7 mouse cellular contexts compared by ENCODE assay signal in genomic region chr11:107573061-107573692, GRCm38 (mm10). TPM values are rescaled to one million over a fixed set of nuclear protein-coding genes. Genes with fewer than 3 reads are reported as not detected.
DNase-seq lines count a peak whose midpoint lies in the region; ATAC-seq and TF ChIP-seq lines count a peak whose summit lies in the region.

No protein-coding gene starts in this region.

- H3K36me3 ChIP-seq in hindbrain, postnatal 0 days (ENCODE audit: insufficient read depth, low read length), result peaks cover 16% of the 10 kb centered on the region
- H3K36me3 ChIP-seq in liver, postnatal 0 days (replicated peaks; ENCODE audit: insufficient read depth, low read length), result peaks cover 20% of the 10 kb centered on the region
- H3K36me3 ChIP-seq in forebrain, embryonic 12.5 days (replicated peaks), result peaks cover 41% of the 10 kb centered on the region

- no peak overlapping the region for H3K9ac ChIP-seq in hindbrain, postnatal 0 days (replicated peaks; ENCODE audit: low read length)
- no peak overlapping the region for H3K9ac ChIP-seq in liver, postnatal 0 days (replicated peaks)
- H3K9ac ChIP-seq in forebrain, embryonic 12.5 days, result no peak overlapping the region

- no peak for TF ChIP-seq EP300 in liver, postnatal 0 days (IDR thresholded peaks at IDR 0.05; ENCODE audit: low read depth)

- TF ChIP-seq CTCF in hindbrain, postnatal 0 days (IDR thresholded peaks at IDR 0.05; ENCODE audit: low read depth), result 0 out of 2 replicates have a peak, but pooled peaks have one; percentile 12
- peak; percentile 20; the same call in 1 of the 2 replicates for TF ChIP-seq CTCF in liver, postnatal 0 days (IDR thresholded peaks at IDR 0.05; ENCODE audit: low read depth)

- no peaks in the 10 kb centered on the region for H3K27me3 ChIP-seq in hindbrain, postnatal 0 days (ENCODE audit: insufficient read depth, low read length)
- H3K27me3 ChIP-seq in liver, postnatal 0 days (ENCODE audit: insufficient read depth, low read length), result no peaks in the 10 kb centered on the region
- no peaks in the 10 kb centered on the region for H3K27me3 ChIP-seq in forebrain, embryonic 12.5 days

- no peak overlapping the region for H3K4me3 ChIP-seq in hindbrain, postnatal 0 days (ENCODE audit: low read length)
- no peak overlapping the region for H3K4me3 ChIP-seq in liver, postnatal 0 days (ENCODE audit: low read depth, low read length)
- H3K4me3 ChIP-seq in forebrain, embryonic 12.5 days (replicated peaks), result no peak overlapping the region

- 48% methylated on average over 11 of the region's 11 CpGs for WGBS in hindbrain, postnatal 0 days
- 58% methylated on average over 11 of the region's 11 CpGs for WGBS in liver, postnatal 0 days (ENCODE audit: insufficient replicate concordance)
- WGBS in forebrain, embryonic 12.5 days, result 83% methylated on average over 11 of the region's 11 CpGs

- no peak overlapping the region; the same call in 1 of the 2 replicates for H3K27ac ChIP-seq in hindbrain, postnatal 0 days
- H3K27ac ChIP-seq in liver, postnatal 0 days (ENCODE audit: low read depth), result peak overlapping the region; percentile 67
- H3K27ac ChIP-seq in forebrain, embryonic 12.5 days, result no peak overlapping the region

- H3K9me3 ChIP-seq in hindbrain, postnatal 0 days (ENCODE audit: low read length), result no peaks in the 10 kb centered on the region
- no peaks in the 10 kb centered on the region for H3K9me3 ChIP-seq in liver, postnatal 0 days (ENCODE audit: low read length)
- H3K9me3 ChIP-seq in forebrain, embryonic 12.5 days, result no peaks in the 10 kb centered on the region

- H3K4me2 ChIP-seq in hindbrain, postnatal 0 days (ENCODE audit: low read depth, low read length), result no peak overlapping the region
- H3K4me2 ChIP-seq in liver, postnatal 0 days (ENCODE audit: low read depth, low read length), result no peak overlapping the region
- H3K4me2 ChIP-seq in forebrain, embryonic 12.5 days, result no peak overlapping the region

- ATAC-seq in hindbrain, postnatal 0 days, result peak; percentile 29; the same call in 1 of the 2 replicates
- ATAC-seq in liver, postnatal 0 days, result peak; percentile 58; the same call in 1 of the 2 replicates
- ATAC-seq in forebrain, embryonic 12.5 days (ENCODE audit: low FRiP score), result no peak

- DNase-seq in urinary bladder, postnatal 14 days (ENCODE audit: low spot score), result peak; percentile 50
- no peak for DNase-seq in urinary bladder, postnatal 10 days (ENCODE audit: low spot score)
- peak; percentile 45 for DNase-seq in hindbrain, postnatal 0 days (ENCODE audit: low spot score)
- peak; percentile 31 for DNase-seq in liver, postnatal 0 days
- DNase-seq in thymus, postnatal 0 days (ENCODE audit: low spot score), result peak; percentile 76
- DNase-seq in urinary bladder, postnatal 25 days (ENCODE audit: low spot score), result no peak

- H3K4me1 ChIP-seq in hindbrain, postnatal 0 days (ENCODE audit: insufficient read depth, low read length), result no peaks in the 10 kb centered on the region
- H3K4me1 ChIP-seq in liver, postnatal 0 days (ENCODE audit: insufficient read depth), result peaks cover 19% of the 10 kb centered on the region
- no peaks in the 10 kb centered on the region for H3K4me1 ChIP-seq in forebrain, embryonic 12.5 days

RNA-seq across cellular contexts. Expression of gene Helz, which starts 25.4 kb away (rescaled TPM):
- 12.8 and 18.3 TPM in 2 replicates for total RNA-seq in hindbrain, postnatal 0 days (2014; rRNA removed)
- polyA plus RNA-seq in hindbrain, postnatal 0 days (2015; fragmentation: Nextera tagmentation; extraction: Ambion mirVana), result 8.4 and 9.3 TPM in 2 replicates
- polyA plus RNA-seq in liver, postnatal 0 days (2015; fragmentation: Nextera tagmentation; extraction: Ambion mirVana), result 3.1 and 3.3 TPM in 2 replicates
- 20.5 and 24.1 TPM in 2 replicates for polyA plus RNA-seq in thymus, postnatal 0 days (2015; fragmentation: Nextera tagmentation; extraction: Ambion mirVana)
- polyA plus RNA-seq in forebrain, embryonic 12.5 days (2016; fragmentation: Nextera tagmentation; extraction: Ambion mirVana), result 21.1 and 21.7 TPM in 2 replicates

Comparison
In these comparisons a context has a peak if more than half of its experiments do, and no peak if none do; other contexts are left out.
1. DNase-seq: peak in urinary bladder, postnatal 14 days (single experiment), hindbrain, postnatal 0 days (single experiment), liver, postnatal 0 days (single experiment) and thymus, postnatal 0 days (single experiment); none in urinary bladder, postnatal 10 days (single experiment) and urinary bladder, postnatal 25 days (single experiment).